Mouse (Mus musculus): Measurements from ENCODE around the gene Gm13695. TPM values are rescaled to one million over a fixed set of nuclear protein-coding genes. Genes with fewer than 3 reads are reported as not detected.
"Not testable (repeated sequence)": the region's sequence is repeated elsewhere in the genome, so short reads cannot be mapped to it uniquely, and the experiment has no call there.

The Gm13695 gene
- polyA plus RNA-seq, 1 experiment from 2014 or later, result not detected

- ATAC-seq; H3K4me1 ChIP-seq; H3K4me3 ChIP-seq; H3K36me3 ChIP-seq (ENCODE audit: poor library complexity, severe bottlenecking); H3K27me3 ChIP-seq; H3K4me2 ChIP-seq; H3K27ac ChIP-seq; H3K9ac ChIP-seq; H3K9me3 ChIP-seq (replicated peaks): not testable (repeated sequence)
- WGBS, result no CpG with 5 or more reads among the region's 3 CpGs
Observed at GRCm38 (mm10) chr2:83994526-83994925, 27.4 kb downstream of the Gm13695 start.

- Histone ChIP-seq H3K4me1 (no peaks in the 10 kb centered on the region), H3K4me3 (no peak overlapping the region), H3K27me3 (no peaks in the 10 kb centered on the region), H3K9ac (no peak overlapping the region), H3K9me3 (replicated peaks) (no peaks in the 10 kb centered on the region), H3K4me2 (no peak overlapping the region), H3K36me3 (ENCODE audit: poor library complexity, severe bottlenecking) (no peaks in the 10 kb centered on the region), H3K27ac (no peak overlapping the region)
- 0 out of 2 replicates have a peak, but pooled peaks have one; percentile 65 for ATAC-seq
- 51% methylated on average over 1 of the region's 1 CpGs for WGBS
Observed at GRCm38 (mm10) chr2:84008913-84009312, 41.8 kb downstream of the Gm13695 start.

DNA sequence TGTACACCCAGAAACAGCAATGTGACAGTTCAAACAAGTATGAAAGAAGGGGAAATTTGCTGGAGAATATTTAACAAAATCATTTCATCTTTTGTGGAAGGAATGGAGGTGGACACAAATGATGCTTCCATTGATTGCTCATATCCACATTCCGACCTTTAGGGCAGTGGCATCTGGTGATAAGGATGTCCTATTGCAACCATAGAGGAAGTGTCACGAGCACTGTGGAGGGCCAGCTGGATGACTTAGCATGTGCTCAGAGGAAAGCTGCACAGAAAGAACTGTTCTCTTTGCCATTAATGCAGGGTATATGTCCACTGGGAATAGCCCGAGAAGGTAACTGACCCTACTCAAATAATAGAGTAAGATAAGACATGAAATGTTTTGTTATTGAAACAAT lies 42.7 kb downstream of the Gm13695 start:
- ATAC-seq, result no peak
- H3K9ac ChIP-seq, result no peak overlapping the region
- 87% methylated on average over 3 of the region's 3 CpGs for WGBS
- no peak overlapping the region for H3K27ac ChIP-seq
- no peaks in the 10 kb centered on the region for H3K27me3 ChIP-seq
- no peak overlapping the region for H3K4me2 ChIP-seq
- no peaks in the 10 kb centered on the region for H3K36me3 ChIP-seq (ENCODE audit: poor library complexity, severe bottlenecking)
- H3K4me1 ChIP-seq, result no peaks in the 10 kb centered on the region
- no peak overlapping the region for H3K4me3 ChIP-seq
- H3K9me3 ChIP-seq (replicated peaks), result no peaks in the 10 kb centered on the region

- no peak overlapping the region for H3K4me2 ChIP-seq
- H3K36me3 ChIP-seq (ENCODE audit: poor library complexity, severe bottlenecking), result no peaks in the 10 kb centered on the region
- ATAC-seq, result no peak
- no peak overlapping the region for H3K9ac ChIP-seq
- H3K4me3 ChIP-seq, result no peak overlapping the region
- 73% methylated on average over 6 of the region's 6 CpGs for WGBS
- H3K27me3 ChIP-seq, result no peaks in the 10 kb centered on the region
- no peaks in the 10 kb centered on the region for H3K9me3 ChIP-seq (replicated peaks)
- H3K27ac ChIP-seq, result no peak overlapping the region
- no peaks in the 10 kb centered on the region for H3K4me1 ChIP-seq
Observed at GRCm38 (mm10) chr2:84014572-84014971, 47.5 kb downstream of the Gm13695 start.

DNA sequence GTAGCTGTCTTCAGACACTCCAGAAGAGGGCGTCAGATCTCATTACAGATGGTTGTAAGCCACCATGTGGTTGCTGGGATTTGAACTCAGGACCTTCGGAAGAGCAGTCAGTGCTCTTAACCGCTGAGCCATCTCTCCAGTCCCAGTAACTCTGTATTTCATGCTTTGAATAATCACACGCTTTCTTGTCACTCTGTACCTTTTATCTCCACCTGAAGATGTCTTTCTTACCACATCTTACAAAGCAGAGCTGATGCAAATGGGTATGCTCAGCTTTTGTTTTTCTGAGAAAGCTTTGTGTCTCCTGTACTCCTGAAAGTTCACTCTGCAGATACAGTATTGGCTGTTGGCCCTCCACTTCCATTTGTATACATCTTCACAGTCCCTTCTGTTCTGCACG lies 49.2 kb downstream of the Gm13695 start:
- ATAC-seq; H3K4me3 ChIP-seq; H3K27ac ChIP-seq; H3K9me3 ChIP-seq (replicated peaks); H3K36me3 ChIP-seq (ENCODE audit: poor library complexity, severe bottlenecking); H3K4me2 ChIP-seq; H3K9ac ChIP-seq; H3K4me1 ChIP-seq; H3K27me3 ChIP-seq: not testable (repeated sequence)
- WGBS, result 80% methylated on average over 5 of the region's 5 CpGs

DNA sequence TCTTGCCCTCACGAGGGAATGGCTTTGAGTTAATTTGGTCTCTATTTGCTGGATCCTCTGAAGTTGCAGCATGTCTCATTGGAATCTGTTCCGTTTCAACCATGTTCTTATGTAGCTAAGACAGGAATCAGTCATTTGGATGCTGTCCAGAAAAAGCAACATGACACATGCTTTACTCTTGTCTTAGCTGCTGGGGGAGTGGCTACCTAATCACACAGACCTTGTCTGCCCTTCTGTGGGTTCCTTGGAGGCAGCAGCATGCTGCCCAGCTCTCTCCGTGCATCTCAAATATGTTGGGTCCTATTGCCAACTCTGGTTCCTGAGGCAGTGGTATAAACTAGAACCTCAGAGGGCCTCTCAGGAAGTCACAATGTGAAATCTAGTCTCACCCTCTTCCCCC lies 51.2 kb downstream of the Gm13695 start:
- Histone ChIP-seq H3K36me3 (ENCODE audit: poor library complexity, severe bottlenecking) (no peaks in the 10 kb centered on the region), H3K9ac (no peak overlapping the region), H3K27me3 (no peaks in the 10 kb centered on the region), H3K4me2 (no peak overlapping the region), H3K4me1 (no peaks in the 10 kb centered on the region), H3K4me3 (no peak overlapping the region), H3K9me3 (replicated peaks) (no peaks in the 10 kb centered on the region), H3K27ac (no peak overlapping the region)
- no peak for ATAC-seq
- 87% methylated on average over 3 of the region's 3 CpGs for WGBS

Other genes with a start within 250 kb of the Gm13695 start
- gene Itgav, start 242.9 kb upstream of the Gm13695 start, polyA plus RNA-seq (2015; fragmentation: Nextera tagmentation; extraction: Ambion mirVana), result 24.0 and 24.9 TPM in 2 replicates
- 47.2 and 55.0 TPM in 2 replicates for gene Fam171b, start 154.7 kb upstream of the Gm13695 start, polyA plus RNA-seq (2015; fragmentation: Nextera tagmentation; extraction: Ambion mirVana)
- not detected in 2 replicates for gene Zswim2, start 26.1 kb upstream of the Gm13695 start, polyA plus RNA-seq (2015; fragmentation: Nextera tagmentation; extraction: Ambion mirVana)
- not detected in 2 replicates for gene Gm13698, start 11.6 kb upstream of the Gm13695 start, polyA plus RNA-seq (2015; fragmentation: Nextera tagmentation; extraction: Ambion mirVana)
- gene Gm13693, start 5.8 kb upstream of the Gm13695 start, polyA plus RNA-seq (2015; fragmentation: Nextera tagmentation; extraction: Ambion mirVana), result not detected in 2 replicates
- gene Gm13696, start 5.8 kb downstream of the Gm13695 start, polyA plus RNA-seq (2015; fragmentation: Nextera tagmentation; extraction: Ambion mirVana), result not detected in 2 replicates
- gene Gm13694, start 11.6 kb downstream of the Gm13695 start, polyA plus RNA-seq (2015; fragmentation: Nextera tagmentation; extraction: Ambion mirVana), result not detected in 2 replicates
- not detected in 2 replicates for gene Gm13697, start 17.4 kb downstream of the Gm13695 start, polyA plus RNA-seq (2015; fragmentation: Nextera tagmentation; extraction: Ambion mirVana)
- gene Gm13691, start 23.2 kb downstream of the Gm13695 start, polyA plus RNA-seq (2015; fragmentation: Nextera tagmentation; extraction: Ambion mirVana), result not detected in 2 replicates